Mouse (Mus musculus): ENCODE data around the gene Plin4. TPM values are rescaled to one million over a fixed set of nuclear protein-coding genes. Genes with fewer than 3 reads are reported as not detected.
"Not testable (repeated sequence)": the region's sequence is repeated elsewhere in the genome, so short reads cannot be mapped to it uniquely, and the experiment has no call there.

Plin4 gene
- polyA plus RNA-seq, 1 experiment from 2014 or later: 0.06 TPM

DNA sequence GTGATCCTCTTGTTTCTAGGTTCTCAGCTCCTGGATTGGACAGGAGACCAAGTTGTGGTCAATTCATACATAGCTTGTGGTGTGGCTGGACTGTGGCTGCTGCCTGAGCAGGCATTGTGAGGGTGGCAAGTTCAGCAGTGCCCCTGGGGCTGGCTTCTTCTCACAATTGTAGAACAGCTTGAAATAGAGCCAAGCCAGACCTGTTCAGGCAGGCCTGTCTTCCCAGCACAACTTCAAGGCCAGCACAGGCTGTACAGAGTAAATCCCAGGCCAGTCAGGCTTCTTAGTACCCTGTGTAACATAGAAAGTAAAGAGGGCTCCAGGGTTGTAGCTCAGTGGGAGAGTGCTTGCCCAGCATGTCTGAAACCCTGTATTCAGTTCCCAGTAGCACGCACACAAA, 16.8 kb downstream of the Plin4 start:
- H3K27ac ChIP-seq: no peak overlapping the region
- H3K36me3 ChIP-seq (ENCODE audit: poor library complexity, severe bottlenecking): peaks cover 75% of the 10 kb centered on the region
- no peak overlapping the region for H3K9ac ChIP-seq
- no peaks in the 10 kb centered on the region for H3K4me1 ChIP-seq
- WGBS: 84% methylated on average over 1 of the region's 1 CpGs
- H3K4me2 ChIP-seq: no peak overlapping the region
- no peak overlapping the region for H3K4me3 ChIP-seq
- no peak for ATAC-seq
- H3K27me3 ChIP-seq: no peaks in the 10 kb centered on the region
- H3K9me3 ChIP-seq (replicated peaks): no peaks in the 10 kb centered on the region

DNA sequence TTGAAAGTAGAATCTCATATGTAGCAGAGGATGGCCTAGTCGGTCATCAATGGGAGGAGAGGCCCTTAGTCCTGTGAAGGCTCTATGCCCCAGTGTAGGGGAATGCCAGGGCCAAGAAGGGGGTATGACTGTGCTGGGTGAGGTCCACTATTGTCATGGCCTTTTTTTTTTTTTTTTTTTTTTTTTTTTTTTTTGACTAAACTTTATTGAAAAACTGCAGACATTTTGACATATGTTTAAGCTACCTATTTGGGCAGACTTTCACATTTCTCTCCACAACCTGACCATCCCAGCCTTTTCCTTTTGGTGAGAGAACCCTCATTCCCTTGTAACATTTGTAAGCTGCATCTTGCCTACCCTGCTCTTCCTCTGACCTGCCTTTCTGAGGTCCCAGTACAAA, 17.3 kb downstream of the Plin4 start:
- no peaks in the 10 kb centered on the region for H3K4me1 ChIP-seq
- H3K9ac ChIP-seq: no peak overlapping the region
- no peak for ATAC-seq
- H3K36me3 ChIP-seq (ENCODE audit: poor library complexity, severe bottlenecking): peaks cover 75% of the 10 kb centered on the region
- H3K4me2 ChIP-seq: no peak overlapping the region
- H3K4me3 ChIP-seq: no peak overlapping the region
- no peak overlapping the region for H3K27ac ChIP-seq
- WGBS: 100% methylated on average over 1 of the region's 1 CpGs
- H3K9me3 ChIP-seq (replicated peaks): no peaks in the 10 kb centered on the region
- H3K27me3 ChIP-seq: no peaks in the 10 kb centered on the region

GRCm38 (mm10) chr17:56080781-56081585, 28.6 kb downstream of the Plin4 start:
- Histone ChIP-seq H3K4me3 (peak overlapping the region; percentile 80), H3K36me3 (ENCODE audit: poor library complexity, severe bottlenecking) (peaks cover 35% of the 10 kb centered on the region), H3K4me2 (peak overlapping the region; percentile 99), H3K27ac (peak overlapping the region; percentile 63), H3K9me3 (replicated peaks) (no peaks in the 10 kb centered on the region), H3K4me1 (peaks cover 32% of the 10 kb centered on the region), H3K27me3 (no peaks in the 10 kb centered on the region), H3K9ac (peak overlapping the region; percentile 84)
- ATAC-seq: peak; percentile 66
- 9% methylated on average over 8 of the region's 8 CpGs for WGBS

- H3K27me3 ChIP-seq: no peaks in the 10 kb centered on the region
- H3K4me1 ChIP-seq: peaks cover 39% of the 10 kb centered on the region
- peak overlapping the region; percentile 80 for H3K4me3 ChIP-seq
- peak overlapping the region; percentile 53; the same call in 1 of the 2 replicates for H3K27ac ChIP-seq
- H3K4me2 ChIP-seq: peak overlapping the region; percentile 99
- no peaks in the 10 kb centered on the region for H3K9me3 ChIP-seq (replicated peaks)
- ATAC-seq: no peak
- peak overlapping the region; percentile 84 for H3K9ac ChIP-seq
- 1% methylated on average over 10 of the region's 11 CpGs for WGBS
- peaks cover 26% of the 10 kb centered on the region for H3K36me3 ChIP-seq (ENCODE audit: poor library complexity, severe bottlenecking)
Observed at GRCm38 (mm10) chr17:56079921-56080320, 29.7 kb downstream of the Plin4 start.

DNA sequence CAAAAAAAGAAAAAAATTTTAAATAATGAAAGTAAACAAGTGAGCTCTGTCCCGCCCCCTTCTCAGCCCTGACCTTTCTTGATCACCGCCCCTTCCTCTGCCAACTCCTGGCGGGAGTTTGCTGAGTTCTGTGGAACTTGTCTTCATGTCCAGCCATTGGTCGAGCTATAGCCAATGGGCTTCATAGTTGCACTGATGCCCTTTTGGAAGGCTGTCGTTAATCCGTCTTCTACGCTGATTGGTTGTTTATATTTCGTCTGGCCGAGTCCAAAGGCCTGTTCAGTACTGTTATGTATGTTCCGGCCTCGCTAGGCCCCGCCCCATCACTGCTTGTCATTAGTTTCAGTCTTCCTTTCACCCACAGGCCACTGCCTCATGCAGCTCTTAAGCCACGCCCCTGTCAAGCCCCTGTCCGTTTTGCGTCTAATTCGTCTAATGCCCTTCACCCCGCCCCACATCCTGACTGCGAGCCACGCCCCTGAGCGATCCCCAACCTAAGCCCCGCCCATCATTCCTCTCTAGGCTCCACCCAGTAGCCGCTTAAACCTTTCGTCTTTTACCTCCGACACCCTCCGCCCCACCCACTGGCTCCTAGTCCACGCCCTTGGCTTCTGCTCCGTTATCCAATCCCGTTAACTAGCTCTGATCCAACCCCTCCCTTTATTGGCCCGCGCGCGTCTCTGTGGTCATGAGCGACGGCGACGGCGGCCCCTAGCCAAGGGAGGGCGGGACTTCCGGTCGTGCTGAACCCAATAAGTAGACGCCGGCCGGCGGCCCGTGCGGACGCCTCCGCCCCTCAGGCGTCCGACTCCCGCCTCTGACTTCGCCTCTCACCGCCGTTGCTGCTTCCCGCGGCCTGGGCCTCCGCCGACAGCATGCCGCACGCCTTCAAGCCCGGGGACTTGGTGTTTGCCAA, 30.5 kb downstream of the Plin4 start, which contains the start of gene Hdgfl2:
Hdgfl2 (plus strand) TSS at position 755 of the 916 bp plus-strand sequence.
- peaks cover 44% of the 10 kb centered on the region for H3K4me1 ChIP-seq
- ATAC-seq: peak; percentile 92
- peak within 1 kb of the TSS; percentile 80 for H3K4me3 ChIP-seq
- peak within 1 kb of the TSS; percentile 99 for H3K4me2 ChIP-seq
- no peaks in the 10 kb centered on the region for H3K9me3 ChIP-seq (replicated peaks)
- peak within 1 kb of the TSS; percentile 53; the same call in 1 of the 2 replicates for H3K27ac ChIP-seq
- peaks cover 20% of the 10 kb centered on the region for H3K36me3 ChIP-seq (ENCODE audit: poor library complexity, severe bottlenecking)
- under 1% methylated on average over 60 of the region's 61 CpGs for WGBS
- H3K27me3 ChIP-seq: no peaks in the 10 kb centered on the region
- H3K9ac ChIP-seq: peak within 1 kb of the TSS; percentile 84

GRCm38 (mm10) chr17:56078361-56078760, 31.2 kb downstream of the Plin4 start:
- Histone ChIP-seq H3K36me3 (ENCODE audit: poor library complexity, severe bottlenecking) (peaks cover 14% of the 10 kb centered on the region), H3K4me2 (peak overlapping the region; percentile 41), H3K4me3 (peak overlapping the region; percentile 80; the same call in 1 of the 2 replicates), H3K4me1 (peaks cover 51% of the 10 kb centered on the region)
- not testable (repeated sequence) for H3K9ac ChIP-seq; H3K27ac ChIP-seq; H3K9me3 ChIP-seq (replicated peaks); H3K27me3 ChIP-seq; ATAC-seq
- 62% methylated on average over 9 of the region's 9 CpGs for WGBS

- ATAC-seq: no peak
- no peak overlapping the region for H3K27ac ChIP-seq
- no peak overlapping the region for H3K4me3 ChIP-seq
- H3K4me2 ChIP-seq: no peak overlapping the region
- H3K9ac ChIP-seq: no peak overlapping the region
- H3K27me3 ChIP-seq: no peaks in the 10 kb centered on the region
- H3K9me3 ChIP-seq (replicated peaks): no peaks in the 10 kb centered on the region
- peaks cover 13% of the 10 kb centered on the region for H3K36me3 ChIP-seq (ENCODE audit: poor library complexity, severe bottlenecking)
- H3K4me1 ChIP-seq: peaks cover 47% of the 10 kb centered on the region
- WGBS: 94% methylated on average over 5 of the region's 5 CpGs
Observed at GRCm38 (mm10) chr17:56077523-56077922, 32.1 kb downstream of the Plin4 start.

DNA sequence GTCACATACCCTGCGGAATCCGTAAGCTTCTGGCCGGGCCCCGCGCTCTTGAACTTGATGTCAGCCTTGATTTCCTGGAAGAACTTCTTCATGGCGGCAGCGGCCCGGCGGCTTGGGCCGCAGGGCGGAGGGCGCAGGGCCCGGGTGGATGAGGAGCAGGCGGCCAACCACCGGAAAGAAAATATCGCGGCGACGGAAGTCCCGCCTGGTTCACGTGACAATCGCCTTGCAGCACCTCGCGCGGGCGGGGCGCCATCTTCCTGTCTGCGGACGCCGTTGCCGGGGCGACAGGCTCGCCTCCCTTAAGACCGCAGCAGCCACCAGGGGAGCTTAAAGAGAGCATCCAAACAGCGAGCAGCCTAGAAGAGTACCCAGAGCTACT, 34.8 kb downstream of the Plin4 start, which contains the start of gene Ubxn6:
Ubxn6 (minus strand) TSS at position 202 of the 382 bp plus-strand sequence.
- no peaks in the 10 kb centered on the region for H3K27me3 ChIP-seq
- peak within 1 kb of the TSS; percentile 83 for H3K9ac ChIP-seq
- H3K27ac ChIP-seq: peak within 1 kb of the TSS; percentile 88
- H3K4me3 ChIP-seq: peak within 1 kb of the TSS; percentile 77
- ATAC-seq: peak; percentile 68
- H3K36me3 ChIP-seq (ENCODE audit: poor library complexity, severe bottlenecking): peaks cover 34% of the 10 kb centered on the region
- peak within 1 kb of the TSS; percentile 74 for H3K4me2 ChIP-seq
- H3K9me3 ChIP-seq (replicated peaks): no peaks in the 10 kb centered on the region
- H3K4me1 ChIP-seq: peaks cover 20% of the 10 kb centered on the region
- WGBS: 0% methylated on average over 35 of the region's 35 CpGs

DNA sequence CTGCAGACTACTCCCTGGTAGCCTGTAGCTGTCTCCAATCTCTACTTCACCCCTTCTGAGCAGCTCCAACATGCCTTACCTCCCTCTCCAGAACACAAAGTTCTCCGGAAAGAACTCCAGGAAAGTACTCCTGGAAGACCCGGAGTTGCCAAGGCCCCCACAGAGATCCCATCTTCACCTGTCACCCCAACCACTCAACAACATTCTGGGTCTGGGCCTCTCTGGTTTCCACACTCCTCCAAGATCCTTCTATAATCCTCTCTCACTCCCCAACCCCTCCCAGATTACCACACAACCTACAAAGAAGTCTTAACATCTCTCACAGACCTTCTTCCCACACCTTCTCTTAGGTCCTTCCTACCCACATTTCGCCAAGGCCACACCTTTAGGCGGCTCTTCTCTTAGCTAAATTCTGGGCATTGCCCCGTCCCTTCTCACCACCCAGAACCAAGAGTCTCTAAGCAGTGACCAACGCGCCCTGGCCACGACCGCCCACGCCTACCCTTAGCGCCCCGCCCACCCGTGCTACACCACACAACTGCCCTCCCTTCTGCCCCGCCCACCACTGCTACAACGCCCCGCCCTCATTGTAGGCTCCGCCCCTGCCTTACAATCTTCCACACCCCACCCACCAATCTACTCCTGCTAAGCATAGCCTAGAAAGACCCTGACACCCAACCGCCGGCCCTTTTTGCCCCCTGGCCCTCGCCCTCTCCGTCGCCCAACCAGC, 35.3 kb downstream of the Plin4 start:
- H3K4me3 ChIP-seq: peak overlapping the region; percentile 77
- H3K9me3 ChIP-seq (replicated peaks): no peaks in the 10 kb centered on the region
- peak overlapping the region; percentile 83 for H3K9ac ChIP-seq
- peaks cover 20% of the 10 kb centered on the region for H3K4me1 ChIP-seq
- peaks cover 39% of the 10 kb centered on the region for H3K36me3 ChIP-seq (ENCODE audit: poor library complexity, severe bottlenecking)
- peak overlapping the region; percentile 74 for H3K4me2 ChIP-seq
- H3K27me3 ChIP-seq: no peaks in the 10 kb centered on the region
- peak overlapping the region; percentile 88 for H3K27ac ChIP-seq
- ATAC-seq: peak; percentile 2
- WGBS: 8% methylated on average over 22 of the region's 22 CpGs

- Histone ChIP-seq H3K36me3 (ENCODE audit: poor library complexity, severe bottlenecking) (peaks cover 60% of the 10 kb centered on the region), H3K4me1 (peaks cover 20% of the 10 kb centered on the region), H3K4me2 (no peak overlapping the region), H3K9me3 (replicated peaks) (no peaks in the 10 kb centered on the region), H3K4me3 (no peak overlapping the region), H3K27ac (no peak overlapping the region), H3K27me3 (no peaks in the 10 kb centered on the region), H3K9ac (no peak overlapping the region)
- 89% methylated on average over 5 of the region's 5 CpGs for WGBS
- ATAC-seq: no peak
Observed at GRCm38 (mm10) chr17:56072243-56072642, 37.4 kb downstream of the Plin4 start.

GRCm38 (mm10) chr17:56071126-56071525, 38.5 kb downstream of the Plin4 start:
- H3K36me3 ChIP-seq (ENCODE audit: poor library complexity, severe bottlenecking): peaks cover 71% of the 10 kb centered on the region
- no peak for ATAC-seq
- no peak overlapping the region for H3K4me2 ChIP-seq

More at GRCm38 (mm10) chr17:56071126-56071525, 38.5 kb downstream of the Plin4 start:
- peaks cover 20% of the 10 kb centered on the region for H3K4me1 ChIP-seq
- no peaks in the 10 kb centered on the region for H3K9me3 ChIP-seq (replicated peaks)
- H3K27ac ChIP-seq: no peak overlapping the region
- no peaks in the 10 kb centered on the region for H3K27me3 ChIP-seq
- H3K9ac ChIP-seq: no peak overlapping the region
- H3K4me3 ChIP-seq: no peak overlapping the region
